Mouse (Mus musculus): Measurements from ENCODE around the gene Dennd6a. TPM values are rescaled to one million over a fixed set of nuclear protein-coding genes. Genes with fewer than 3 reads are reported as not detected.
A peak's percentile ranks its signal among the peaks of the same experiment; 100 is the strongest.
"Not testable (repeated sequence)": the region's sequence is repeated elsewhere in the genome, so short reads cannot be mapped to it uniquely, and the experiment has no call there.

The Dennd6a gene
- total and polyA plus RNA-seq, 3 experiments, result 11.2 to 97.5 (median 51.6) TPM

DNA sequence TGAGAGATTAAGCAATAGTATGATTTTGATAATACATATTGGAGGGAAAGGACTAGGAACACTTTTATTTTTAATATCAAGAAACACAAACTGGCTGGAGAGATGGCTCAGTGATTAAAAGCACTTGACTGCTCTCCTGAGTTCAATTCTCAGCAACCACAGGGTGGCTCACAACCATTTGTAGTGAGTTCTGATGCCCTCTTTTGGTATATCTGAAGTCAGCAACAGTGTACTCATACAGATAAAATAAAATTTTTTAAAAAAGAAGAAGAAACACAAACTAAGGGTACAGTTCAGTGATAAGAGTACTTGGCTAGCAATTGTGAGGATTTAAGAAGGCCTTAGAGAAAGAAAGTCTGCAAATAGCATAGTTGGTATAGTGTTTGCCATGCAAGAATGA lies 97.3 kb downstream of the Dennd6a start:
- H3K4me1 ChIP-seq (ENCODE audit: insufficient read depth, low read depth, low read length), result peaks cover 38% of the 10 kb centered on the region
- peaks cover 2% of the 10 kb centered on the region; the same call in 1 of the 2 replicates for H3K27me3 ChIP-seq (ENCODE audit: insufficient read depth, low read length)
- peaks cover 23% of the 10 kb centered on the region for H3K36me3 ChIP-seq (replicated peaks)
- ATAC-seq (ENCODE audit: extremely low read depth, insufficient number of reproducible peaks, low FRiP score, poor library complexity, severe bottlenecking), result no peak
- H3K4me3 ChIP-seq (ENCODE audit: low read depth, low read length), result no peak overlapping the region
- H3K9me3 ChIP-seq (replicated peaks), result no peaks in the 10 kb centered on the region
- TF ChIP-seq CTCF (IDR thresholded peaks at IDR 0.05; ENCODE audit: low read depth, low read length) (no peak), GATA1 (IDR thresholded peaks at IDR 0.05; ENCODE audit: borderline replicate concordance, low read length) (no peak), POLR2AphosphoS5 (IDR thresholded peaks at IDR 0.05; ENCODE audit: insufficient replicate concordance, low read depth, low read length) (no peak), TAL1 (conservative IDR thresholded peaks at IDR 0.05; ENCODE audit: low read depth, low read length) (no peak), GATA2 (IDR thresholded peaks at IDR 0.05; ENCODE audit: borderline replicate concordance, low read depth, low read length) (no peak)
- DNase-seq (ENCODE audit: low spot score), result no peak

DNA sequence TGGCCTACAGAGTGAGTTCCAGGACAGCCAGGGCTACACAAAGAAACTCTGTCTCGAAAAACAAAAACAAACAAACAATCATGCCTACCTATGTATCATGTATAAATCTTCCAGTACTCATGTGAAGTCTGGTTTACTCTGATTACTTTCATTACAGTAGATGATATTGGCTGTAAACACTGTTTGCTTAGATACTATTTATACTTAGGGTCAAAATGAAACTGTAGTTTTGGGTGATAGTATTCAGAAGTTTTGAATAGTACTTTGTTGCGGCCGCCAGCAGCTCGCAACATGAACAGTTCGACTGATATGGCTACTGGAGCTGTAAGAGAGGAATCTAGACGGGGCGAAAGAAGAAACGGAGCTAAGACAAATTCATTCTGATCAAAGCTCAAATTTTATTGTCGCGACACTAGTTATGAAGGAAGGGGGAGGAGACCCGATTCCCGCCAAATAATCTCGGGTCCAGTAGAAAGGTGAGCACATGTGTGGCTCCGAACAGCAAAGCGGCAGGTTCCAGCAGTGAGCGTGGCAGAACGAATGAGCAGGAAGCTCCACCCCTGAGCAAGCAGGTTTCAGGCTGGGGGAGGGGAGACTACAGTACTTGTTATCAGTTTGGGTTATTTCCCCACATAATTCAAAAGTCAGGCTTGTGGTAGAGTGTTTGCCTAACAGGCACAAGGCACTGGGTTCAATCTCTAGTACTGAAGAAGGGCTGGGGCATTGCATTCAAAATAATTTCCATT lies 98.4 kb downstream of the Dennd6a start:
- Histone ChIP-seq H3K4me1 (ENCODE audit: insufficient read depth, low read depth, low read length) (peaks cover 37% of the 10 kb centered on the region), H3K36me3 (replicated peaks) (peaks cover 14% of the 10 kb centered on the region)
- not testable (repeated sequence) for DNase-seq (ENCODE audit: low spot score); H3K4me3 ChIP-seq (ENCODE audit: low read depth, low read length); H3K27me3 ChIP-seq (ENCODE audit: insufficient read depth, low read length); H3K9me3 ChIP-seq (replicated peaks); ATAC-seq (ENCODE audit: extremely low read depth, insufficient number of reproducible peaks, low FRiP score, poor library complexity, severe bottlenecking)

DNA sequence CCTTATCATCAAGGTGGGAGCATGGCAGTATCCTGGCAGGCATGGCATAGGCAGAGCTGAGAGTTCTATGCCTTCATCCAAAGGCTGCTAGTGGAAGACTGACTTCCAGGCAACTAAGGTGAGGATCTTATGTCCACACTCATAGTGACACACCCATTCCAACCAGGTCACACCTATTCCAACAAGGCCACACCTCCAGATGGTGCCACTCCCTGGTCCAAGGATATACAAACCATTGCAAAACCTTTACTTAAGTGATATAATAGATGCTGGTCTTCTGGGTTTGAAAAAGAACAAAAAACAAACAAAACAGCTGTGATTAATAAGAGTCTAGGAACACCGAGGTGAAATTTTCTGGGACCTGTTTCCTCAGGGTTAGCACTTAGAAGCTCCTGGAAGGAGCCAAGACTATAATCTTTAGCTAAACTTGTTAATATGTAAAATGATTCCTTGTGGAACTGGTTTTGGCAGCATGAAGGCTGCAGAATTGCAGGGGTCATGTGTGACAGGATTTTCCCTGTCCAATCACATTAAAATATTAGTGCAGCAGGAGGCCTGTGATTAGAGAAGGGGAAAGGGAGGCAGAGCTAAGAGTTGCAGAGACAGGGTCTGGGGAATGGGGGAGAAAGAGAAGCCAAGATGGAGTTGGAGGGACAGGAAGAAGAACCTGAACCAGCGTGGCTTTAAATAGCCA lies 101.0 kb downstream of the Dennd6a start:
- not testable (repeated sequence) for H3K36me3 ChIP-seq (replicated peaks); H3K4me3 ChIP-seq (ENCODE audit: low read depth, low read length); ATAC-seq (ENCODE audit: extremely low read depth, insufficient number of reproducible peaks, low FRiP score, poor library complexity, severe bottlenecking); H3K9me3 ChIP-seq (replicated peaks); DNase-seq (ENCODE audit: low spot score); H3K27me3 ChIP-seq (ENCODE audit: insufficient read depth, low read length)
- H3K4me1 ChIP-seq (ENCODE audit: insufficient read depth, low read depth, low read length), result peaks cover 28% of the 10 kb centered on the region

DNA sequence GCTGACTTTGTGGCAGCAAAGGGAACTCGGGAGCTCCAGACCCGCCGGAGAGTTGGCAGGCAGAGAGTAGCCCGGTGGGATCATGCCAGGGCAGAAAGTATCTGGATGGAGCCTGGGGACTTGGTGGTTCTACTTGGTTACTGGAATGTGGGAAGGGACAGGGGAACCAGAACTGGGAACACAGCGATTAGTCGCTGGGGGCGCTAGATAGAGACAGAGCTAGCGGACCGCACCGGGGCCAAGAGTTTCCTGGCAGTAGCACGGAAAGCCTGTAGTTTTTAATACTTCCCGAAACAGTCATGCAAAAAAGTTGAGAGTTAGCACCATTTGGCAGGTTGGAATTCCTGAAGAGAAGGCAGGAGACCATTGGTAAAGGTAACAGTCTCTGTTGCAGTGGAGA lies 101.7 kb downstream of the Dennd6a start:
- Histone ChIP-seq H3K4me1 (ENCODE audit: insufficient read depth, low read depth, low read length) (peaks cover 28% of the 10 kb centered on the region), H3K4me3 (ENCODE audit: low read depth, low read length) (no peak overlapping the region; the same call in 1 of the 2 replicates), H3K36me3 (replicated peaks) (no peaks in the 10 kb centered on the region), H3K9me3 (replicated peaks) (no peaks in the 10 kb centered on the region), H3K27me3 (ENCODE audit: insufficient read depth, low read length) (peaks cover 2% of the 10 kb centered on the region; the same call in 1 of the 2 replicates)
- ATAC-seq (ENCODE audit: extremely low read depth, insufficient number of reproducible peaks, low FRiP score, poor library complexity, severe bottlenecking) (no peak), DNase-seq (ENCODE audit: low spot score) (no peak)
- no peak for TF ChIP-seq GATA2 (IDR thresholded peaks at IDR 0.05; ENCODE audit: borderline replicate concordance, low read depth, low read length)
- TF ChIP-seq CTCF (IDR thresholded peaks at IDR 0.05; ENCODE audit: low read depth, low read length), result no peak
- no peak for TF ChIP-seq POLR2AphosphoS5 (IDR thresholded peaks at IDR 0.05; ENCODE audit: insufficient replicate concordance, low read depth, low read length)
- no peak for TF ChIP-seq TAL1 (conservative IDR thresholded peaks at IDR 0.05; ENCODE audit: low read depth, low read length)
- no peak for TF ChIP-seq GATA1 (IDR thresholded peaks at IDR 0.05; ENCODE audit: borderline replicate concordance, low read length)

DNA sequence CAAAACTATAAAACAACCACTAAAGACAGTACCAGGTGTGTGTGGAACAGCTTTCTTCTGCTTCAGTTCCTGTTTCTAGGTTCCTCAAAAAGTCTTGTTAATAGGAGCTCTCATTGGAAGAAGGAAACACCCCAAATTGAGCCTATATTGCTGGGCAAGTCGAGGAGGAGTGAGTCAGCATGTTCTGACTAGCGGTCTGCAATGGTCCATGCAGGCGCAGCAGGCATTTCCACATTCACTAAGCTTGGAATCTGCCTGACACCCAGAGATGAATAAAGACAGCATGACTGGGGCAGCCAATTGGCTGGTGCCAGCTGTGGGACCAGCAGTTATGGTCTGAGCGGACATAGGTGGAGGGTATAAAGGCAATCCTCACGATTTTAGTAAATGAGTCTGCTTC lies 102.1 kb downstream of the Dennd6a start:
- Histone ChIP-seq H3K27me3 (ENCODE audit: insufficient read depth, low read length) (peaks cover 2% of the 10 kb centered on the region; the same call in 1 of the 2 replicates), H3K36me3 (replicated peaks) (no peaks in the 10 kb centered on the region), H3K9me3 (replicated peaks) (no peaks in the 10 kb centered on the region), H3K4me1 (ENCODE audit: insufficient read depth, low read depth, low read length) (peaks cover 28% of the 10 kb centered on the region), H3K4me3 (ENCODE audit: low read depth, low read length) (no peak overlapping the region; the same call in 1 of the 2 replicates)
- DNase-seq (ENCODE audit: low spot score) (peak; percentile 42), ATAC-seq (ENCODE audit: extremely low read depth, insufficient number of reproducible peaks, low FRiP score, poor library complexity, severe bottlenecking) (peak; percentile 76)
- no peak for TF ChIP-seq POLR2AphosphoS5 (IDR thresholded peaks at IDR 0.05; ENCODE audit: insufficient replicate concordance, low read depth, low read length)
- TF ChIP-seq CTCF (IDR thresholded peaks at IDR 0.05; ENCODE audit: low read depth, low read length), result no peak
- no peak for TF ChIP-seq TAL1 (conservative IDR thresholded peaks at IDR 0.05; ENCODE audit: low read depth, low read length)

Other genes with a start within 250 kb of the Dennd6a start
- 159 and 171 TPM in 2 replicates for gene Slmap, start 38.9 kb upstream of the Dennd6a start, total RNA-seq (2014; fragmentation: Nextera tagmentation)
- 78.3 and 92.9 TPM in 2 replicates for gene Slmap, start 38.9 kb upstream of the Dennd6a start, total RNA-seq (2017)
- gene Slmap, start 38.9 kb upstream of the Dennd6a start, polyA plus RNA-seq (2012), result 58.4 and 69.9 TPM in 2 replicates
- gene Arf4, start 64.2 kb downstream of the Dennd6a start, total RNA-seq (2014; fragmentation: Nextera tagmentation), result 454 and 572 TPM in 2 replicates
- 68.0 and 83.3 TPM in 2 replicates for gene Arf4, start 64.2 kb downstream of the Dennd6a start, total RNA-seq (2017)
- 205 and 234 TPM in 2 replicates for gene Arf4, start 64.2 kb downstream of the Dennd6a start, polyA plus RNA-seq (2012)
- 16.7 and 18.7 TPM in 2 replicates for gene Pde12, start 96.0 kb downstream of the Dennd6a start, total RNA-seq (2014; fragmentation: Nextera tagmentation)
- 13.1 and 14.2 TPM in 2 replicates for gene Pde12, start 96.0 kb downstream of the Dennd6a start, total RNA-seq (2017)
- 12.3 and 13.5 TPM in 2 replicates for gene Pde12, start 96.0 kb downstream of the Dennd6a start, polyA plus RNA-seq (2012)
- gene Dnah12, start 119.4 kb downstream of the Dennd6a start, total RNA-seq (2014; fragmentation: Nextera tagmentation), result not detected in 2 replicates
- 0.06 and 0.16 TPM in 2 replicates for gene Dnah12, start 119.4 kb downstream of the Dennd6a start, total RNA-seq (2017)
- gene Dnah12, start 119.4 kb downstream of the Dennd6a start, polyA plus RNA-seq (2012), result not detected in 2 replicates